Mouse (Mus musculus) mouse trophoblast stem cell (cell line): Measurements from ENCODE around the gene Rhox8.
"Not testable (repeated sequence)": the region's sequence is repeated elsewhere in the genome, so short reads cannot be mapped to it uniquely, and the experiment has no call there.

Experiments
- in situ Hi-C, 2 experiments: fragments of 300-500 bp; cut with MseI, MboI; formaldehyde crosslinking; loops; 2 replicates in 1 of 2; 3 replicates in 1 of 2; pipeline ENCODE4 v1.15.1; 2025

Rhox8 gene

GRCm38 (mm10) chrX:37878844-37879243, at the start of gene Rhox8:
Gene Rhox8, minus strand, starts transcription at chrX:37878944.
- in situ Hi-C loops: no loop called here

GRCm38 (mm10) chrX:37916311-37916710, 37.6 kb upstream of the Rhox8 start:
- in situ Hi-C loops: no loop called here

- in situ Hi-C loops: no loop called here
Measured at GRCm38 (mm10) chrX:37908581-37908980, 29.8 kb upstream of the Rhox8 start.

GRCm38 (mm10) chrX:37903727-37904126, 25.0 kb upstream of the Rhox8 start:
- in situ Hi-C loops: no loop called here

GRCm38 (mm10) chrX:37901670-37902069, 22.9 kb upstream of the Rhox8 start, which contains the start of gene Rhox9:
Gene Rhox9, minus strand, starts transcription at chrX:37901770.
- in situ Hi-C loops: not testable (repeated sequence)

- in situ Hi-C loops: not testable (repeated sequence)
Measured at GRCm38 (mm10) chrX:37897132-37897531, 18.4 kb upstream of the Rhox8 start, which contains the start of gene Rhox7b. Gene Rhox7b, minus strand, starts transcription at chrX:37897232.

GRCm38 (mm10) chrX:37871641-37872040, 7.1 kb downstream of the Rhox8 start:
- in situ Hi-C loops: no loop called here

GRCm38 (mm10) chrX:37831386-37831785, 47.4 kb downstream of the Rhox8 start, which contains the start of gene Rhox7a:
Gene Rhox7a, plus strand, starts transcription at chrX:37831686.
- in situ Hi-C loops: not testable (repeated sequence)

GRCm38 (mm10) chrX:37826610-37827009, 52.1 kb downstream of the Rhox8 start, which contains the start of gene Rhox6:
Gene Rhox6, plus strand, starts transcription at chrX:37826910.
- in situ Hi-C loops: not testable (repeated sequence)
